Mouse (Mus musculus) lung, postnatal 0 days (tissue): ENCODE results near the gene Kansl2. TPM values are rescaled to one million over a fixed set of nuclear protein-coding genes. Genes with fewer than 3 reads are reported as not detected.

ENCODE experiments used
- ATAC-seq: fragments of 200-750 bp; cut with Nextera tagmentation; 2 replicates; pipeline ENCODE4 v1.8.0; 2017; ENCODE audit warnings: moderate library complexity
- DNase-seq: peaks from one replicate; pipeline ENCODE4 v3.0.0-alpha.2; 2016; ENCODE audit warnings: low spot score
- H3K27ac ChIP-seq: fragments of 300-500 bp; sonication (generic); 2 replicates; pipeline ENCODE4 v1.5.1; 2014; ENCODE audit warnings: antibody characterized with exemption, mild to moderate bottlenecking, low read length, mixed read lengths
- H3K27me3 ChIP-seq: fragments of 300-500 bp; sonication (generic); replicated peaks from 2 replicates; pipeline ENCODE4 v1.6.1; 2014; ENCODE audit warnings: low read length, mixed read lengths; ENCODE audit not compliant: insufficient read depth
- H3K36me3 ChIP-seq: fragments of 300-500 bp; sonication (generic); 2 replicates; pipeline ENCODE4 v1.6.1; 2014; ENCODE audit warnings: low read length, mixed read lengths; ENCODE audit not compliant: insufficient read depth
- H3K4me1 ChIP-seq: fragments of 300-500 bp; sonication (generic); 2 replicates; pipeline ENCODE4 v1.6.1; 2014; ENCODE audit warnings: antibody characterized with exemption, low read depth, low read length, mixed read lengths; ENCODE audit not compliant: insufficient read depth
- H3K4me2 ChIP-seq: fragments of 300-500 bp; sonication (generic); replicated peaks from 2 replicates; pipeline ENCODE4 v1.6.1; 2014; ENCODE audit warnings: low read depth, mild to moderate bottlenecking, low read length, moderate library complexity, mixed read lengths
- H3K4me3 ChIP-seq: fragments of 300-500 bp; sonication (generic); 2 replicates; pipeline ENCODE4 v1.5.1; 2014; ENCODE audit warnings: low read depth, low read length
- H3K9ac ChIP-seq: fragments of 300-500 bp; sonication (generic); replicated peaks from 2 replicates; pipeline ENCODE4 v1.6.1; 2014; ENCODE audit warnings: low read depth, mild to moderate bottlenecking
- H3K9me3 ChIP-seq: fragments of 300-500 bp; sonication (generic); 2 replicates; pipeline ENCODE4 v1.6.1; 2016; ENCODE audit warnings: low read length, mixed read lengths
- CTCF ChIP-seq: IDR thresholded peaks from 2 replicates; pipeline ENCODE4 v1.5.1; 2016; ENCODE audit warnings: antibody characterized with exemption, mild to moderate bottlenecking
- EP300 ChIP-seq: IDR thresholded peaks from 2 replicates; pipeline ENCODE4 v1.6.1; 2016; ENCODE audit warnings: antibody characterized with exemption, mild to moderate bottlenecking, control low read depth
- WGBS: fragments of 180-500 bp; shearing (Covaris S2); extraction: QIAGEN DNeasy Blood & Tissue Kit; methylation state at CpG from one replicate; pipeline ENCODE4 v1.1.7; 2014; 5-methylcytosine and 5-hydroxymethylcytosine counted together
- microRNA-seq: library from miRNA; unstranded; fragments of <30 nt; microRNA quantifications from one replicate; pipeline ENCODE4, GENCODE M21; 2016
- polyA plus RNA-seq: library from polyadenylated mRNA; unstranded; fragments of >200 nt; fragmentation: Nextera tagmentation; extraction: Ambion mirVana; gene quantifications from 2 replicates; pipeline ENCODE4 v1.2.1, GENCODE M21; 2015

Gene Kansl2
- polyA plus RNA-seq, 1 experiment from 2014 or later: 50.4 TPM

GRCm38 (mm10) chr15:98476281-98476680, 57.8 kb downstream of the Kansl2 start:
- Histone ChIP-seq H3K4me3 (no peak overlapping the region), H3K27me3 (no peaks in the 10 kb centered on the region), H3K4me2 (no peak overlapping the region), H3K9me3 (no peaks in the 10 kb centered on the region), H3K4me1 (no peaks in the 10 kb centered on the region), H3K9ac (no peak overlapping the region), H3K27ac (no peak overlapping the region), H3K36me3 (no peaks in the 10 kb centered on the region)
- WGBS: 75% methylated on average over 5 of the region's 5 CpGs
- TF ChIP-seq EP300 (no peak), CTCF (no peak)
- DNase-seq (no peak), ATAC-seq (no peak)

- Histone ChIP-seq H3K27me3 (no peaks in the 10 kb centered on the region), H3K4me2 (no peak overlapping the region), H3K27ac (no peak overlapping the region), H3K4me3 (no peak overlapping the region), H3K9me3 (no peaks in the 10 kb centered on the region), H3K36me3 (no peaks in the 10 kb centered on the region), H3K9ac (no peak overlapping the region), H3K4me1 (no peaks in the 10 kb centered on the region)
- DNase-seq (peak; percentile 39), ATAC-seq (no peak)
- 49% methylated on average over 10 of the region's 10 CpGs for WGBS
- TF ChIP-seq CTCF: peak; percentile 72
- no peak for TF ChIP-seq EP300
These were observed 58.7 kb downstream of the Kansl2 start for GRCm38 (mm10) chr15:98475382-98475781.

- 69% methylated on average over 10 of the region's 10 CpGs for WGBS
- Histone ChIP-seq H3K9me3 (no peaks in the 10 kb centered on the region), H3K27me3 (no peaks in the 10 kb centered on the region), H3K36me3 (no peaks in the 10 kb centered on the region), H3K4me3 (no peak overlapping the region), H3K27ac (no peak overlapping the region), H3K9ac (no peak overlapping the region), H3K4me1 (no peaks in the 10 kb centered on the region), H3K4me2 (no peak overlapping the region)
- DNase-seq (no peak), ATAC-seq (no peak)
- TF ChIP-seq CTCF: no peak
- no peak for TF ChIP-seq EP300
These were observed 59.1 kb downstream of the Kansl2 start for GRCm38 (mm10) chr15:98474958-98475357.

GRCm38 (mm10) chr15:98471539-98471938, 62.5 kb downstream of the Kansl2 start:
- ATAC-seq: no peak
- no peak overlapping the region for H3K4me3 ChIP-seq
- WGBS: 90% methylated on average over 13 of the region's 13 CpGs
- H3K4me1 ChIP-seq: no peaks in the 10 kb centered on the region
- no peaks in the 10 kb centered on the region for H3K36me3 ChIP-seq
- no peak for TF ChIP-seq EP300
- no peaks in the 10 kb centered on the region for H3K9me3 ChIP-seq
- H3K4me2 ChIP-seq: no peak overlapping the region
- H3K27ac ChIP-seq: no peak overlapping the region
- no peaks in the 10 kb centered on the region for H3K27me3 ChIP-seq
- no peak for DNase-seq
- no peak overlapping the region for H3K9ac ChIP-seq

GRCm38 (mm10) chr15:98469596-98469995, 64.5 kb downstream of the Kansl2 start, which contains the start of gene OR5BS1P:
Gene OR5BS1P (plus strand): TSS chr15:98469896.
- Histone ChIP-seq H3K9ac (no peak within 1 kb of the TSS), H3K27me3 (no peaks in the 10 kb centered on the region), H3K27ac (no peak within 1 kb of the TSS), H3K4me1 (no peaks in the 10 kb centered on the region), H3K9me3 (no peaks in the 10 kb centered on the region), H3K4me3 (no peak within 1 kb of the TSS), H3K4me2 (no peak within 1 kb of the TSS), H3K36me3 (no peaks in the 10 kb centered on the region)
- WGBS: 85% methylated on average over 4 of the region's 4 CpGs
- TF ChIP-seq EP300: no peak
- TF ChIP-seq CTCF: no peak
- ATAC-seq (no peak), DNase-seq (no peak)

Small RNA genes within 50 kb of the gene (microRNA-seq; reads per million reads assigned to microRNA genes)
- gene Mir1291: not detected

Other genes with a start within 250 kb of the Kansl2 start
- 0.93 and 1.3 TPM in 2 replicates for gene Zfp641, start 238.1 kb downstream of the Kansl2 start, polyA plus RNA-seq
- not detected in 2 replicates for gene Olfr285, start 216.9 kb downstream of the Kansl2 start, polyA plus RNA-seq
- gene Olfr284, start 193.3 kb downstream of the Kansl2 start, polyA plus RNA-seq: not detected in 2 replicates
- not detected in 2 replicates for gene Olfr283, start 153.3 kb downstream of the Kansl2 start, polyA plus RNA-seq
- gene Olfr282, start 103.0 kb downstream of the Kansl2 start, polyA plus RNA-seq: not detected in 2 replicates
- gene Olfr281, start 81.7 kb downstream of the Kansl2 start, polyA plus RNA-seq: not detected in 2 replicates
- not detected in 2 replicates for gene OR5BS1P, start 64.4 kb downstream of the Kansl2 start, polyA plus RNA-seq
- 0.31 and 3.3 TPM in 2 replicates for gene Lalba, start 51.5 kb downstream of the Kansl2 start, polyA plus RNA-seq
- gene Olfr279, start 41.9 kb downstream of the Kansl2 start, polyA plus RNA-seq: not detected in 2 replicates
- gene Ccnt1, start 36.7 kb upstream of the Kansl2 start, polyA plus RNA-seq: 31.0 and 32.2 TPM in 2 replicates
- 0.31 TPM in 1 of 2 replicates, not detected in the other for gene 4930415O20Rik, start 36.7 kb upstream of the Kansl2 start, polyA plus RNA-seq
- gene Adcy6, start 75.8 kb upstream of the Kansl2 start, polyA plus RNA-seq: 9.2 and 12.1 TPM in 2 replicates
- gene Cacnb3, start 96.6 kb upstream of the Kansl2 start, polyA plus RNA-seq: 7.4 and 10.7 TPM in 2 replicates
- 14.5 and 17.5 TPM in 2 replicates for gene Ddx23, start 128.6 kb upstream of the Kansl2 start, polyA plus RNA-seq
- 3.1 and 3.9 TPM in 2 replicates for gene Rnd1, start 143.2 kb upstream of the Kansl2 start, polyA plus RNA-seq
- 3.7 and 5.1 TPM in 2 replicates for gene Ccdc65, start 173.9 kb upstream of the Kansl2 start, polyA plus RNA-seq
- gene Fkbp11, start 193.9 kb upstream of the Kansl2 start, polyA plus RNA-seq: 45.2 and 45.5 TPM in 2 replicates
- gene Arf3, start 228.9 kb upstream of the Kansl2 start, polyA plus RNA-seq: 47.1 and 56.0 TPM in 2 replicates
- gene Wnt10b, start 243.9 kb upstream of the Kansl2 start, polyA plus RNA-seq: 0.13 and 0.14 TPM in 2 replicates